Mouse (Mus musculus): ENCODE data around the gene Rad51d. TPM values are rescaled to one million over a fixed set of nuclear protein-coding genes. Genes with fewer than 3 reads are reported as not detected.

Rad51d gene
- polyA plus RNA-seq, 1 experiment from 2014 or later: 12.8 TPM

GRCm38 (mm10) chr11:82886559-82886958 is 3.9 kb downstream of the Rad51d start:
- WGBS: 87% methylated on average over 3 of the region's 3 CpGs
- DNase-seq (ENCODE audit: low spot score): no peak

GRCm38 (mm10) chr11:82883180-82883579 is 7.2 kb downstream of the Rad51d start:
- WGBS: 61% methylated on average over 8 of the region's 8 CpGs

More at GRCm38 (mm10) chr11:82886559-82886958, 3.9 kb downstream of the Rad51d start:
- no peak for ATAC-seq (ENCODE audit: insufficient number of reproducible peaks, low FRiP score, low TSS enrichment, low read depth)
- no peak overlapping the region for H3K4me2 ChIP-seq (ENCODE audit: low read depth, severe bottlenecking)
- no peaks in the 10 kb centered on the region for H3K9me3 ChIP-seq (ENCODE audit: control insufficient read depth, low read length)
- H3K4me1 ChIP-seq (ENCODE audit: control insufficient read depth, insufficient read depth, low read length): peaks cover 8% of the 10 kb centered on the region; the same call in 1 of the 2 replicates
- H3K9ac ChIP-seq (ENCODE audit: low read length): no peak overlapping the region
- H3K27me3 ChIP-seq (ENCODE audit: control insufficient read depth, insufficient read depth, low read length): no peaks in the 10 kb centered on the region
- no peak overlapping the region for H3K4me3 ChIP-seq (ENCODE audit: low read depth, low read length)
- no peaks in the 10 kb centered on the region for H3K36me3 ChIP-seq (ENCODE audit: control insufficient read depth, insufficient read depth, low read length)
- H3K27ac ChIP-seq (replicated peaks; ENCODE audit: low read depth, low read length): no peak overlapping the region

GRCm38 (mm10) chr11:82877726-82878344 is 12.6 kb downstream of the Rad51d start:
- Histone ChIP-seq H3K27ac (replicated peaks; ENCODE audit: low read depth, low read length) (no peak overlapping the region), H3K4me1 (ENCODE audit: control insufficient read depth, insufficient read depth, low read length) (no peaks in the 10 kb centered on the region), H3K9ac (ENCODE audit: low read length) (no peak overlapping the region), H3K4me3 (ENCODE audit: low read depth, low read length) (no peak overlapping the region), H3K27me3 (ENCODE audit: control insufficient read depth, insufficient read depth, low read length) (no peaks in the 10 kb centered on the region), H3K9me3 (ENCODE audit: control insufficient read depth, low read length) (no peaks in the 10 kb centered on the region), H3K4me2 (ENCODE audit: low read depth, severe bottlenecking) (no peak overlapping the region), H3K36me3 (ENCODE audit: control insufficient read depth, insufficient read depth, low read length) (0 out of 2 replicates have a peak, but pooled peaks cover 2% of the 10 kb centered on the region)
- ATAC-seq (ENCODE audit: insufficient number of reproducible peaks, low FRiP score, low TSS enrichment, low read depth): no peak
- WGBS: 79% methylated on average over 7 of the region's 7 CpGs
- DNase-seq (ENCODE audit: low spot score): no peak

More at GRCm38 (mm10) chr11:82883180-82883579, 7.2 kb downstream of the Rad51d start:
- Histone ChIP-seq H3K4me2 (ENCODE audit: low read depth, severe bottlenecking) (no peak overlapping the region), H3K27me3 (ENCODE audit: control insufficient read depth, insufficient read depth, low read length) (no peaks in the 10 kb centered on the region), H3K36me3 (ENCODE audit: control insufficient read depth, insufficient read depth, low read length) (0 out of 2 replicates have a peak, but pooled peaks cover 2% of the 10 kb centered on the region), H3K4me1 (ENCODE audit: control insufficient read depth, insufficient read depth, low read length) (no peaks in the 10 kb centered on the region), H3K27ac (replicated peaks; ENCODE audit: low read depth, low read length) (no peak overlapping the region), H3K9me3 (ENCODE audit: control insufficient read depth, low read length) (no peaks in the 10 kb centered on the region), H3K9ac (ENCODE audit: low read length) (no peak overlapping the region), H3K4me3 (ENCODE audit: low read depth, low read length) (no peak overlapping the region)
- ATAC-seq (ENCODE audit: insufficient number of reproducible peaks, low FRiP score, low TSS enrichment, low read depth) (no peak), DNase-seq (ENCODE audit: low spot score) (no peak)

GRCm38 (mm10) chr11:82875631-82876030 is 14.8 kb downstream of the Rad51d start:
- Histone ChIP-seq H3K9me3 (ENCODE audit: control insufficient read depth, low read length) (no peaks in the 10 kb centered on the region), H3K4me1 (ENCODE audit: control insufficient read depth, insufficient read depth, low read length) (no peaks in the 10 kb centered on the region), H3K36me3 (ENCODE audit: control insufficient read depth, insufficient read depth, low read length) (0 out of 2 replicates have a peak, but pooled peaks cover 2% of the 10 kb centered on the region), H3K4me2 (ENCODE audit: low read depth, severe bottlenecking) (no peak overlapping the region), H3K27ac (replicated peaks; ENCODE audit: low read depth, low read length) (no peak overlapping the region), H3K9ac (ENCODE audit: low read length) (no peak overlapping the region), H3K4me3 (ENCODE audit: low read depth, low read length) (no peak overlapping the region), H3K27me3 (ENCODE audit: control insufficient read depth, insufficient read depth, low read length) (no peaks in the 10 kb centered on the region)
- no peak for ATAC-seq (ENCODE audit: insufficient number of reproducible peaks, low FRiP score, low TSS enrichment, low read depth)
- 89% methylated on average over 5 of the region's 5 CpGs for whole genome bisulfite sequencing
- DNase-seq (ENCODE audit: low spot score): no peak

GRCm38 (mm10) chr11:82874924-82875323 is 15.5 kb downstream of the Rad51d start:
- Histone ChIP-seq H3K9me3 (ENCODE audit: control insufficient read depth, low read length) (no peaks in the 10 kb centered on the region), H3K27me3 (ENCODE audit: control insufficient read depth, insufficient read depth, low read length) (no peaks in the 10 kb centered on the region), H3K36me3 (ENCODE audit: control insufficient read depth, insufficient read depth, low read length) (0 out of 2 replicates have a peak, but pooled peaks cover 2% of the 10 kb centered on the region), H3K4me3 (ENCODE audit: low read depth, low read length) (no peak overlapping the region), H3K9ac (ENCODE audit: low read length) (no peak overlapping the region), H3K27ac (replicated peaks; ENCODE audit: low read depth, low read length) (no peak overlapping the region), H3K4me1 (ENCODE audit: control insufficient read depth, insufficient read depth, low read length) (no peaks in the 10 kb centered on the region), H3K4me2 (ENCODE audit: low read depth, severe bottlenecking) (no peak overlapping the region)
- ATAC-seq (ENCODE audit: insufficient number of reproducible peaks, low FRiP score, low TSS enrichment, low read depth): no peak
- no peak for DNase-seq (ENCODE audit: low spot score)
- 90% methylated on average over 5 of the region's 5 CpGs for WGBS

GRCm38 (mm10) chr11:82871031-82871446 is 19.4 kb downstream of the Rad51d start, which contains the start of gene Rffl:
Gene Rffl (minus strand): TSS chr11:82871210.
- no peaks in the 10 kb centered on the region for H3K36me3 ChIP-seq (ENCODE audit: control insufficient read depth, insufficient read depth, low read length)
- peak within 1 kb of the TSS; percentile 80 for H3K4me3 ChIP-seq (ENCODE audit: low read depth, low read length)
- under 1% methylated on average over 42 of the region's 43 CpGs for WGBS
- no peak within 1 kb of the TSS for H3K27ac ChIP-seq (replicated peaks; ENCODE audit: low read depth, low read length)
- H3K4me1 ChIP-seq (ENCODE audit: control insufficient read depth, insufficient read depth, low read length): 0 out of 2 replicates have a peak, but pooled peaks cover 2% of the 10 kb centered on the region
- peak within 1 kb of the TSS; percentile 72 for H3K4me2 ChIP-seq (ENCODE audit: low read depth, severe bottlenecking)
- DNase-seq (ENCODE audit: low spot score) (peak; percentile 98), ATAC-seq (ENCODE audit: insufficient number of reproducible peaks, low FRiP score, low TSS enrichment, low read depth) (peak; percentile 96)
- H3K9me3 ChIP-seq (ENCODE audit: control insufficient read depth, low read length): no peaks in the 10 kb centered on the region
- H3K9ac ChIP-seq (ENCODE audit: low read length): peak within 1 kb of the TSS; percentile 72
- no peaks in the 10 kb centered on the region for H3K27me3 ChIP-seq (ENCODE audit: control insufficient read depth, insufficient read depth, low read length)

- Histone ChIP-seq H3K9ac (ENCODE audit: low read length) (peak overlapping the region; percentile 72), H3K4me2 (ENCODE audit: low read depth, severe bottlenecking) (peak overlapping the region; percentile 72), H3K27ac (replicated peaks; ENCODE audit: low read depth, low read length) (no peak overlapping the region), H3K36me3 (ENCODE audit: control insufficient read depth, insufficient read depth, low read length) (no peaks in the 10 kb centered on the region), H3K4me3 (ENCODE audit: low read depth, low read length) (peak overlapping the region; percentile 80), H3K27me3 (ENCODE audit: control insufficient read depth, insufficient read depth, low read length) (no peaks in the 10 kb centered on the region), H3K9me3 (ENCODE audit: control insufficient read depth, low read length) (no peaks in the 10 kb centered on the region), H3K4me1 (ENCODE audit: control insufficient read depth, insufficient read depth, low read length) (0 out of 2 replicates have a peak, but pooled peaks cover 2% of the 10 kb centered on the region)
- 4% methylated on average over 36 of the region's 36 CpGs for WGBS
- no peak for DNase-seq (ENCODE audit: low spot score)
- ATAC-seq (ENCODE audit: insufficient number of reproducible peaks, low FRiP score, low TSS enrichment, low read depth): 0 out of 2 replicates have a peak, but pooled peaks have one; percentile 19
Observed at GRCm38 (mm10) chr11:82870173-82871030, 20.0 kb downstream of the Rad51d start.

- H3K36me3 ChIP-seq (ENCODE audit: control insufficient read depth, insufficient read depth, low read length): no peaks in the 10 kb centered on the region
- WGBS: 77% methylated on average over 9 of the region's 9 CpGs
- no peaks in the 10 kb centered on the region for H3K27me3 ChIP-seq (ENCODE audit: control insufficient read depth, insufficient read depth, low read length)
- H3K9me3 ChIP-seq (ENCODE audit: control insufficient read depth, low read length): no peaks in the 10 kb centered on the region
- no peak for ATAC-seq (ENCODE audit: insufficient number of reproducible peaks, low FRiP score, low TSS enrichment, low read depth)
- H3K4me1 ChIP-seq (ENCODE audit: control insufficient read depth, insufficient read depth, low read length): 0 out of 2 replicates have a peak, but pooled peaks cover 2% of the 10 kb centered on the region
- peak overlapping the region; percentile 72 for H3K4me2 ChIP-seq (ENCODE audit: low read depth, severe bottlenecking)
- no peak overlapping the region for H3K4me3 ChIP-seq (ENCODE audit: low read depth, low read length)
- H3K9ac ChIP-seq (ENCODE audit: low read length): no peak overlapping the region
- no peak overlapping the region for H3K27ac ChIP-seq (replicated peaks; ENCODE audit: low read depth, low read length)
- no peak for DNase-seq (ENCODE audit: low spot score)
Observed at GRCm38 (mm10) chr11:82869506-82870172, 20.8 kb downstream of the Rad51d start.

Measured in limb, embryonic 11.5 days (tissue).